Mouse (Mus musculus): ENCODE measurements around the gene Polr3b. TPM values are rescaled to one million over a fixed set of nuclear protein-coding genes. Genes with fewer than 3 reads are reported as not detected.

Gene Polr3b
- polyA plus RNA-seq, 1 experiment, result 5.1 TPM

DNA sequence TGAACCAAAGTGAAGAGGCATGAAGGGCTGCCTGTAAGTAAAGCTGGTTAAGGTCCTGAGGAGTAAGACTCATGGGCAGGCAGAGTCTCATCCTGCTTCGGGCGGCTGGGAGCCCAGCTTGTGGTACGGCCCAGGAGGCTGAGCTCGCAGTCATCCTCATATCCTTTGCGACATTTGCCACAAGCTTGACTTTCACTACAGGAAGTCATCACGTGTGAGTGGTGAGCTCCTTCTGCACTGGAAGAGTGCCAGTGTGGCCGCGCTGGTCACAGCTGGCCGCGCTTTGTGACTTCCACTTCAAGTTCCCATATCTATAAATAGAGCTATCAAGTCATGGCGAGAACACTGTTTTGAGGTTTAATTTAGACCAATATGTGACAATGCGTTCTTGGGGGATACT, 152.5 kb downstream of the Polr3b start:
- H3K36me3 ChIP-seq (ENCODE audit: control insufficient read depth, insufficient read depth, low read length), result no peaks in the 10 kb centered on the region
- no peak overlapping the region for H3K27ac ChIP-seq (ENCODE audit: insufficient read depth, low read depth, low read length)
- no peaks in the 10 kb centered on the region for H3K27me3 ChIP-seq (replicated peaks; ENCODE audit: control insufficient read depth, insufficient read depth, low read length)
- 43% methylated on average over 12 of the region's 12 CpGs for WGBS
- TF ChIP-seq CTCF (conservative IDR thresholded peaks at IDR 0.05; ENCODE audit: insufficient read depth, insufficient read length, low read depth, low read length), result no peak
- TF ChIP-seq POLR2A (IDR thresholded peaks at IDR 0.05; ENCODE audit: low read depth, low read length), result no peak
- H3K4me3 ChIP-seq (ENCODE audit: insufficient read depth, low read depth, low read length), result no peak overlapping the region
- DNase-seq, result peak; percentile 70
- no peaks in the 10 kb centered on the region for H3K4me1 ChIP-seq (ENCODE audit: control insufficient read depth, insufficient read depth, low read length)

Other genes with a start within 250 kb of the Polr3b start
- gene Nuak1, start 181.7 kb upstream of the Polr3b start, polyA plus RNA-seq (2012; rRNA removed), result 12.2 and 12.3 TPM in 2 replicates
- gene Ckap4, start 88.2 kb upstream of the Polr3b start, polyA plus RNA-seq (2012; rRNA removed), result 6.5 and 7.8 TPM in 2 replicates
- 24.0 and 32.3 TPM in 2 replicates for gene Tcp11l2, start 45.7 kb upstream of the Polr3b start, polyA plus RNA-seq (2012; rRNA removed)
- 0.23 and 0.41 TPM in 2 replicates for gene Rfx4, start 133.8 kb downstream of the Polr3b start, polyA plus RNA-seq (2012; rRNA removed)